Mouse (Mus musculus) c-Kit-negative CD71-positive TER-119-positive erythroid progenitor cells, embryonic 14.5 days (primary cell): Measurements from ENCODE around the gene Ubash3b.

Experiments
- DNase-seq: peaks from one replicate; pipeline ENCODE4 v3.0.0-alpha.2; 2013; ENCODE audit warnings: low read depth, low spot score

The Ubash3b gene

DNA sequence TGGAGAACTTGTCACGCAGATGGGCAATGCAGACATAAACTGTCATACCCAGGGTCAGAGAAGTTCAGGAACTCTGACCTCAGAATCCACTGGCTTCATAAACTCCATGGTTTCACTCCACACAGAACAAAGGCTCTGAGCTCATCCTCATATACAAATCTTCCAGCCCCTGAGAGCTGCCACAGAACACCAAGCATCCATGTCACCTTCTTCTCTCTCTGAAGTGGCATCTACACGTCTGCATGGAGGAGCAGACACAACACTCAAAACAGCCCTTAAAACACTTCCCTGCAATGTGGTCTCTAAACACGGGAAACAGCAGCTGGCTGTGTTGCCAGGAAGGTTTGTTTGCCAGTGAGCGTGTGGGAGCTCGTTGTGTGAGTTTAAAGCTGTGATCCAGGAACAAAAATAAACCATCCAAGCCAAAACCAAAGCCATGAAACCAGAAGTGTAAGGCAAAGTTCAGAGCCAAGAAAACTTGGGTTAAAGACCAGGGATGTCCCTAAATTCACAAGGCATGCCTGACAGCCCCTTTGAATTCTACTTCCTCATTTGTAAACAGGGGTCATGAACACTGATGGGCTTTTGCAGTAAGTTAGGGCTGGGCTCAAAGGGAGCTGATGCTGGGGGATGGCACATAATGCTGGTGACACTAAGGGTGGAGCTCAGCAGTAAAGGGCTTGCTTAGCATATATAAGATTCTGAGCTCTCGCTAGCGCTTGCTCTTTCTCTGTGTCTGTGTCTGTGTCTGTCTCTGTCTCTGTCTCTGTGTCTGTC is 24.6 kb downstream of the Ubash3b start:
- DNase-seq, result no peak

DNA sequence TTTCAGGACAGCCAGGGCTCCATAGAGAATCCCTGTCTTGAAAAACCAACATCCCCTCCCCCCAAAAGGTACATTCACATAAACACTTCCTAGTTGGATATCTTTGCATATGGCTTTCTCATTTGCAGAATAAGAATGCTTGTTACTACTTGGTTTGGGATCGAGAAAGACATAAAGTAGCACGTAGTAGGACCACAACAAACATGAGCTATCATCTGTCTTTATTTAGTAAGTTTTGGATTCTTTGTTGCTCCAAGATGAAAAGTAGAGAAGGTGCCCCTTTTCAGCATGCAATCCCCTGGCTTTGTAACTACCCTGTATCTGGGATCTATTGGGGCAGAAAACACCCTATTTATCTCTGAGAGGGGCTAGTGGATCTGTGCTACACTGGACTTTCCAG is 25.2 kb downstream of the Ubash3b start:
- DNase-seq, result no peak

DNA sequence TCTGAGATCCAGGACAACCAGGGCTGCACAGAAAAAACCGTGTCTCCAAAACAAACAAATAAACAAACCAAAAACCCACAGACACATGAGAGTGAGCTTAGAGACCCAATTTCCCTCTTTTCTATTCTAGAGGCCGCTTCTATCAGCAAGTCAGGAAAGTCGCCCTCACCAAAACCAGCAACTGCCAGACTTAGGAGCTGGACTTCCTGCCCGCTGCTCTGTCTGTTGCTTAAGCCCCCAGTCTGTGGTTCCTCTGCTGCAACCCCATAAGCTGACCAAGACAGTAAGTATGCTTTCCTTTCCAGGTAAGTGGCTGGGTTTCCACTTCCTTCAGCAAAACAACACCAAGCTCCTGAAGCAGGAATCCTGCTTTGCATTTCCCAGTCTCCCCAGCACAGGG is 26.6 kb downstream of the Ubash3b start:
- no peak for DNase-seq

DNA sequence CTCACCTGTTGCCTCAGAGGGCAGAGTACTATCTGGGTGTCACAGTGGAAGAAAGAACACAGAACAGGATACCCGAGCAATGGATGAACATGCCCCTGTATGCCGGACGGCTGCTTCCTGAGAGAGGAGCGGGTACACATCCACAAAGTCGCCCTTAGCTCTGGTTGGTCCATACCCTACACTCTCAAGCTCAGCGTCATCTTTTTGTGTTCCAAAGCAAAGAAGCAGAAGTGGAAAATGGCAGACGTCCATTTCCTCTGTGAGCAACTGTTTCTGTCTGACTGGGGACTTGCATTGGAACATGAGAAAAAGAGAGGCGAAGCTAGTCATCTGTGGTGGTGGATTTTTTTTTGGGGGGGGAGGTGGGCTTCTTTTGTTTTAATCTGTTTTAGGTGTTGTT is 30.9 kb downstream of the Ubash3b start:
- DNase-seq, result no peak

DNA sequence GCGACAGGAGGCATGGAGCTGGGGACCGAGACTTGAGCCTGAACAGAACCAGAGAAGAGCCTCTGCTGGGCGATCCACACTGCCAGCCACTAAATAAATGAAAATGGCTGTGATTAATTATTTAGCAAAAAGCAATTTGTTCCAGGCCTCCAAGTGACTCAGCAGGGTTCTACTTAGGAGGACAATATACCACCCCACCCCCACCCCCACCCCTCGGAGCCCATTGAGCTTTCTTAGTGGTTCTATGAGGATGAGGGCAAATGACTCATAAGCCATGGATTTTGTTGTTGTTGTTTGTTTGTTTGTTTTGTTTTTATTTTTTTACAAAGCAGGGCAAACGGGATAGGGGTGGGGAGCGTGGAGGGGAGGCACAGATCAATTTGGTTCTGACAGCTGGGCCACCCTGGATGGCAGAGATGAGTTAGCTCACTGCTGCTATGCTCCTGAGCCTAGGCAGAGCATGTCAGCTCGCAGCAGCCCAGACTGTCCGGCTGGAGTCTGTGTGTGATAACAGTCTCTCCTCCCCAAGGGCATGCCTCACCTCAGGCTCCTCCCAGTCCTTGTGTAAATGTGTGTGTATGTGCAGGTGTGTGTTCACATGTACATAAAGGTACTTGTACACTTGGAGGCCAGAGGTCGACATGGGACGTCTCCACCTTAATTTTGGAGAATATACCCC is 31.6 kb downstream of the Ubash3b start:
- DNase-seq, result no peak

DNA sequence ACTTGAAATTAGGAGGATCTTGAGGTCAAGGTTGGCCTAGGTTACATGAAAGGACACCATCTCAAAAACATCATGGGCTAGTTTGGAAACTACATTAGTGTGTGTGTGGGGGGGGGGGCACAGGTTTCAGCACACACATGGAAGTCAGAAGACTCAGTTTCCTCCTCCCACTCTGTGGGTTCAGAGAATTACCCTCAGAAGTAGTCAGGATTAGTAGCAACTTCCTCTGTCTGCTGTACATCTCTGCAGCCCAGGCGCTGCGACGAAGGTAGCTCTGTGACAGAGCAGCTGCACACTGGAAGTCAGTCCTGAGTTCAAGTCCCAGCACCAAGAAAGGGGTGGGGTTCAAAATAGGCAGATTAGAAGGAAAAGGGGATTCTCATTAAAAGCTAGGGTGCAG is 32.2 kb downstream of the Ubash3b start:
- DNase-seq, result no peak

DNA sequence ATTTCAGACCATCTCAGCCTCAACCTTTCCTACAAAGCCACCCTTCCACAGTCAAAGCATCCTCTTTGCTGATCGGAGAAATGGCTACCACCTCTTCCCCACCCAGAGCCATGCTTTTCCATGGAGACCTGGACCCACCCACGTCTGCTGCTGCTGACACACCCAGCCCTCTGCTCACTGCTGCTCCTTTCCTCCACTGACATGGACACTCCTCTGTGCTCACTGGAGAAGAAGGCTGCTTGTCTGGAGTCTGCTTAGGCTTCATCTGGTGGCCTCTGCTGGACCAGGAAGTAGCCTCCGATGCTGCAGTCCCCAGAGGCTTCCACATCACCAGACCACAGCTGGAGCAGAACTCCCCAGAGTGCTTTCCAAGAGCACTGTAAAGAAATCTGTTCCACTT is 34.8 kb downstream of the Ubash3b start:
- no peak for DNase-seq

DNA sequence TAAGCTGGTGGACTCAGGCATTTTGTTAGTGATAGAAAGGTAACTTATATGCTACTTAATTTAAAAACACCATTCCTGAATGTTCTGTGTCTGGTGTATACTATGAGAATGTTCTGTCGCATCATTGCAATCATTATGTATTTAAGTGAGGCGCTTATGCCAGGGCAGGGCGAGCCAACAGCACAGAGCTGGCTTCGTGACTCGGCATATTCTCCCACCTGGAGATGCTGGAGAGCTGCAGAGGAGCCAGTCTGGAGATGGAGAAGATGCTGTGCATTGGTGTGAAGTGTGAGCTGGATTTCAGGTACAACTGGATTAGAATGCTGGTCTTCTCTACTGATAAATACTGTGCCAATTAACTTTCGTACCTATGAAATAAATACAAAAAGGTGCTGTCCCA is 37.2 kb downstream of the Ubash3b start:
- DNase-seq, result no peak

DNA sequence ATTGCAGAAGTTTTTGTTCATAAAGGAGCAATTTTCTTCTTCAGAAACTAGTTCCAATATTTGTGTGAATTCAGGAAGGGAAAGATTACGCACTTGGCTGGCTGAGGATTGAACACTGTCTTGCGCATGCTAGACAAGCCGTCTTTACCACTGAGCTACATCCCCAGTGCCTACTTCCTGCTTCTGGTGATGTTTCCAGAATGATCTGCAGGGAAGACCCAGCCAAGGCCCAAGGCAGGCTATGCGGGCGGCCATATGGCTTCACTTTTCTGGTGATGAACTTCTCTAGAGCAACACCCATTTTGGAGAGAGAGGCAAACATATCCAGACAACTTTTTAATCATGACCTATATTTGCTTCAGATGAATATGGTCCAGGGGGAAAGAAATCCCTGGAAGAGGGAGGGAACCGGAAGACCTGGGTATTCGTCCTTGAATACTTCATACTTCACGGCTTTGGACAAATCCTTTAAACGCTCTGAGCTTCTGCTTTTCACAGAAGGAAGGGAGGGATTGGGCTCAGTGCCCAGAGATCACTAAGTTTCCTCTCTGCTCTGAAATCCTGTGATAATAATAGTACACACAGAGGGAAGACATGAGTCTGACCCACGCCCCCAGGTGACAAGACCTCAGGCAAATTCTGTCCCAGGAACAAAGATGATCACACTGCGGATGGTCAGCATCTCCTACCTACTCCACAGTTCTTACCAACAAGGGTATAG is 38.9 kb downstream of the Ubash3b start:
- DNase-seq, result no peak

DNA sequence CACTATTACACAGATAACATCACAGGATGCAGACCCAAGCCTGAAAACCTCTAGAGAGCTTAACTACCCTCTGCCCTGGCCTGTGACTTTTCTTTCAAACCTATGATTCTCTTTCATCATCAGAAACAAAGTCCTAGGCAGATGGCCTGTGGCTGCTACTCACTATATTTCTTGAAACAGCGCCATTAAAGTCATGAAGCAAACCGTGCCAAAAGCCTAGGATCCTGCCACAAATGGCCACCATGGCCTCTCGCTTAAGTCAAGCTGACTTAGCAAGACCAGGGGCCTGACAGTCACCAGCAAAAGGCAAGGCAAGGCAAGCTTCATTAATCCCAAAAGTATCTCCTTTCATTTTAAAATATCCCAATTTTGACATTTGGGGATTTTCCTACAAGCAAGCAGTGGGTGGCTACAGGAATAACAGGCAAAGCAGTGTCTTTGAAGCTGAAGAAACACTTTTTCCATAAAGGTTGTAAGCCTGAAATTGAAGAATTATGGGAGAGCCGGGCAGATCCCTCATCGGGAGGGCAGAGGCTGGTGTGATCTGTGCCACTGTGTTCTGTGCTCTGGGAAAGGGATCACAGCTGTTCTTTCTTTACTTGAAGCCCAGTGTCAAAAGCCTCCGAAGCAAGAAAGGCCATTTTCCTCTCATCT is 39.7 kb downstream of the Ubash3b start:
- no peak for DNase-seq

DNA sequence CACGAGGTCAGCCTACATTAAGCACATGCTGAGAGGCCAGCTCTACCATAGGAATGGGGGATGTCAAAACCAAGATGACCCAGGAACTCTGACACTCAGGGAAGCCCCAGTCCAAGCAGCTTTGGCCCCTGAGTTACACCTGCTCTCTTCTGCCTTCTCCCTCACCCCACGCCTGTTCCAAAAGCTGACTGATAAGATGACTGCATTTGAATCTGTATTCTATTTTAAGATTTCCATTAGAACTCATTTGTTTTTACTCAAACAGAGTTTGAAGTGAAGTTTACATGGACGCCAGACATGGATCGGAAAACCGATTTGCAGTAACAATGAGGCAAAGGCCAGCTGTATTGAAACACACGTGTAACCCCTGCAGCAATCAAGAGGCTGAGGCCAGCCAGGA is 41.5 kb downstream of the Ubash3b start:
- DNase-seq, result no peak

DNA sequence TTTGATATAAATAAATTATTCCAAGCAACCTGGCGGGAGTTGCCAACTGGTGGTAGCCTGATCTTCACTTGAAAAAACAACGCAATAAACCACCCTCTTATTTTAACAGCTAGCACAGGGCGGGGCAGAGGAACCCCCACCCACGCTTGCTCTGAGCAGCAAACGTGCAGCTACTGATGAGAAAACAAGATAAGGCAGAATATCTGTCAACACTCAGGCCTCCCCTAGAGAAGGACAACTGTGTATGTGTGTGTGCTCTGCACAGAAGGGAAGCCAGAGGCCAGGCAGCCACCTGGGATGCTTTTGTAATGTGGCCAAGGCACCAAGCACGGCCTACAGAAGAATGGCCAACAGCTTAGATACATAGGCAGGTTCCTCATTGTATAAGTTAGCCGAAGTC is 43.4 kb downstream of the Ubash3b start:
- DNase-seq, result peak; percentile 8

DNA sequence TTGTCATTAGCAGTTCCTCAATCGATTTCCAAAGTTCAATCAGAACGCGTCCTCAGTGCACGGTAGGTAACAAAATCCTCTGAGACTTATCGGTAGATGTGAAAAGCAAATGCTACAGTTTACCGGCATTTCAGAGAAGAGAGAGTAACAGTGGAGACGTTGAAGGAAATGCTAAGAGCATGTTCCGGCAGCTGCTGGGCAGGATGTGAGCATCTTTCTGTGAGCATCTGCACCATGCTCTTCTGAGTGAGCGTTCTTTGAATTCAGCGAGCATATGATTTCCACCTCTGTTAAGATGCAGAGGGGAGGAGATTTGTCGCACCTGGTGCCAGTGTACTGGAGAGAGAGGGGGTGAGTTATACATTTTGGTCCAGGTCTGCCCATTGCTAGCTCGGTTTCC is 45.4 kb downstream of the Ubash3b start:
- no peak for DNase-seq

DNA sequence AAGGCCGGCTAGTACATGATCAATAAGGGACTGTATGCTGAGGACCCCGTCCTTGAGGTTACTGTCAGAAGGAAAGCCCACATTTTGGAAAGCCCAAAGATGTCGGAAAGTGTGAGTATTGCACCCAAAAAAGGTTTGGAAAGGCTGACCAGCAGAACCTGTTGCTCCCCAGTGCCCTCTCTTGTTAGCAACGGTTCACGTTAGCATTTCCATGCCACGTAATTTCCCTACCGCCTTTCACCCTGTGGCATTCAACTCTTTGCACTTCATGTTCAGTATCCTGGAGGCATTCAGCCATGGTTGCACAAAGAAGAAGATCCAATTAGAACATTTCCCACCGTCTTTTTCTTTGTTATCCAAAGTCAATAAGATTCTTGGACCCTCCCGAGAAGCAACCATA is 47.1 kb downstream of the Ubash3b start:
- no peak for DNase-seq

DNA sequence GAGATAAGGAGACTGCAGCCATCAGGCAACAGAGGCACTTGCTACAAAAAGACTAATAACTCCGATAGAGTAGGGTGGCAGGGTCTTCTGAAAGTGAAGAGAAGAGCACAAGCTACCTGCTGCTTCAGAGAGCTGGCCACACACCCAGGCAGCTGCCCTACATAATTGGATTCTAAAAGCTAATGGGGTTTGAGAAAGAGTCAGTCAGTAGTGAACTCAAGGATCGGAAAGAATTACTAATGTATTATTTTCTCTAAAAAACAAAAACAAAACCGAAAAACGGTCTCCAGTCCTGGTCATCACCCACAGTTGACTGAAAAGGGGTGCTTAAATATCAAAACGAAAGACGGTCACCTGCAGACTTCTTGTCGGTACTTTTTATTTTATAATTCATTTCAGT is 51.7 kb downstream of the Ubash3b start:
- DNase-seq, result no peak

DNA sequence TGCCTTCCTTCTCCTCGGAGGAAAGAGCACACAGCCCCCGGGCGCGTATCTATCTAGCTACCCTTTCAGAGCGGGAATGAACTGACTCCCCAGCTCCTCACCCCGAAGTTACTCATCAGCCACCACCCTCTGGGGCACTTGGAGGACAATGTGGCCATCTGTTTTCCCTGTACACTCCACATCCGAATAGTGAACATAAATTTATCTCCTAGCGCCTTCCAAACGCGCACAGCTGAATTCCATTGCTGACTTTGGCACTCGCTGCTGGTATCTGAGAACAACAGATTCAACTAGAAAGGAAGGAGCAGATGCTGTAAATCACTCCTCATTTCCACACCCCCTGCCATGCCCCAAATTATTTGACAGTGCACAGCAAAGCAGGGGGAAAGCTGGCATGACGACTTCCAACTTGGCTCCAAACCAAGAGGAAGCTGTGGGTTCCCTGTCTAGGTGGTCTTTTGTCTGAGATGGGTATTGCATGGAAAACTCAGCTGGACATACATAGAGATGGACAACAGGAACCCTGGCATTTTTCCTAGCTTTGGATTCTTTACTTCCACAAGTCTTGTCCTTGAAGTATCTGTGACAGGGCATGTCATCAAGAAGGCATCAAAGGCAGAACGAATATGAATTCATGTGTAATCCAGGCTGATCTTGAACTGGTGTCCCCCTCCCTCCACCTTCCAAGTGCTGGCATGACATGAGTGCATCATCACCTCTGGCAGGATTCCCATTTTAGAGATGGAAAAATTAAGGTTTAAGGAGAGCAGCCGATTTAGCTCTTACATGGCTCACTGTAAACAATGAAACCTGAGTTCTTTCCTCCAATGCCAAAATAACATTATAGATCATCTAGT is 52.9 kb downstream of the Ubash3b start:
- DNase-seq, result no peak

DNA sequence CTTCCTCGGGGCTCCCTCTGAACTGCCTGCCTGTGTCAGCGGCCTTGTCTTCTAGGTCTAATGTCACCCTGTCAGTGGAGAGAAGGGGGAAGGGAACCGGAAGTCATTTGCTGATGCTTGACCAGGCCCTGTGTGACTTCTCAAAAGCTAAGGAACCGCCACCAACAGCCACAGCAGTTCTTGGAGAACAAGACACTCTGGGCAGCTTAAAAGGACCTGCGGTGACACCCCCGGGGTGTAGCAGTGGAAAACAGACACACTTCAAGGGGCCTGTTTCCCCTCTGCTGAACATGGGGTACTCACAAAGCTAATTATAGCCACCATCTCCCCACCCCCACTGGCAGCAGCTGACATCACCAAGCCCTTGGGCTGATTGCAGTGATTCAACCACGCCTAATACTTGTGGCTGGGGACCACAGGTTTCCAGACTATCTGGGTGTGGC is 56.3 kb downstream of the Ubash3b start:
- DNase-seq, result no peak

DNA sequence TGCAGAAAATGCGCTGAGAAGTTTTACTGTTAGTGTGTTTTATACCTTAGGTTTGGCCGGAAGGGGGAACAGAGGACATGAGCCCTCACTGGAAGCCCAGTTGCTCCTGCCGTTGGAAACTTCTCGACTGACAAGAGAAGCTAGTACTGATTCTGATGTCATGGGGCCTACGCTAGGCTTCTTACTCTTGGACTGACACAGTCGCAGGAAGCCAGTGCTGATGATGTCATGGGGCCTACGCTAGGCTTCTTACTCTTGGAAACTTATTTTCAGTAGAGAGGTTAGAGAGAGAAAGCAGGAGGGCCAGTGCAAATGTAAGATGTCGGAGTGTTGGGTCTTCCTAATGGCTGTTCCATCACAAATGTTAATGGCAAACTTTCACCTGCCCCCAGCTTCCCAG is 57.8 kb downstream of the Ubash3b start:
- DNase-seq, result no peak

DNA sequence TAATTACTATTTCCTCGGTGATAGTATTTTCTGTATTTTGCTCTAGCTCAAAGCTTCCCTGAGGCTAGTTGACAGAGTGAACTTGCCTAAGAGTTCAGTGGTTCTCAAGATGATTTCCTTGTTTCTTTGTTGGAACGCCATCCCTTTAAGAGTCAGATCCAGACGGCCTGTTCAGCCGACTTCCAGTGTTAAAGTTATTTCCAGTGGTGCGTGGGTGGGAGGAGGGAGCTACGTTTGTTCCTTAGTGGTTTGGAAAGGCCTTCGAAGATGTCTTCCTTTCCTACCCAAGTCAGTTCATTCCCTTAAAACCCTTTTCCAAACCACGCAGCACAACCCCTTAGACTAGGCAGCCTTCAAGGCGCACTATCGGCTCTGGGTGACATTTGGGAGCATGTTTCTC is 58.9 kb downstream of the Ubash3b start:
- DNase-seq, result no peak

DNA sequence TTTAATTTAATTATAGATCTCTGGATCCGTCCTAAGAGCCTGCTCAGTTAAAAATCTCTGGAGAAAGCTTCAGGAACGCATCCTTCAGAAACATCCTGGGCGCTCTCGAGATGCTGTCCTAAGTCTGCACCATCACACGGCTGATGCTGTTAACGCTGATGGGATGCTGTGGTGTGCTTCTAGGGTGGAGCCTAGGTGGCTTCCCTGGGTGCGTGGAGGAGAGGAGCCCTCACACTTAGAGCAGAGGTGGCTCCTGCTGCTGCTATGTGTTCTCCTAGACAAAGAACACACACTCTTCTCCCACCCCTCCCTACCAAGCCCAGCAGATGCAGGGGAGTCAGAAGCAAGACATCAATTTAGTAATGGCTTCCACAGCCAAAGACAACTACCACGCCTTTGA is 61.6 kb downstream of the Ubash3b start:
- DNase-seq, result no peak

DNA sequence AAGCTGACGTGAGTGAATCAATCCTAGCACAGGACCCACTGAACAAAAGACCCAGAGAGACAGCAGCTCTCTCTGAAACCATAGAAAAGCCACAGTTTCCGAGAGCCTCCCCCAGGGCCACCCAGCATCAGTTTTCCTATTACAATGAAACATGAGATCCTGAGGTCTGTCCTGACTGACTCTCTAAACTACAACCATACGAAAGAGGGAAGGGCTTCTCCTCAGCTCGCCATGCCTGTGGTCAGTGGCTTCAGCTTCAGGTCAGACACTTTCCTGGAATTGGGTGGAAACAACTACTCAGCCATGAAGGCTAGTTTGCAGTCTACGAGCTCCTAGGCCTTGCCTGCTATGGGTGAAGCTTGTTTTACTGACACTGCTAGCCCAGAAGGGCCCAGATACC is 62.4 kb downstream of the Ubash3b start:
- no peak for DNase-seq
